Mouse (Mus musculus): Measurements from ENCODE around the gene Jmy.
"Not testable (repeated sequence)": the region's sequence is repeated elsewhere in the genome, so short reads cannot be mapped to it uniquely, and the experiment has no call there.

The Jmy gene

DNA sequence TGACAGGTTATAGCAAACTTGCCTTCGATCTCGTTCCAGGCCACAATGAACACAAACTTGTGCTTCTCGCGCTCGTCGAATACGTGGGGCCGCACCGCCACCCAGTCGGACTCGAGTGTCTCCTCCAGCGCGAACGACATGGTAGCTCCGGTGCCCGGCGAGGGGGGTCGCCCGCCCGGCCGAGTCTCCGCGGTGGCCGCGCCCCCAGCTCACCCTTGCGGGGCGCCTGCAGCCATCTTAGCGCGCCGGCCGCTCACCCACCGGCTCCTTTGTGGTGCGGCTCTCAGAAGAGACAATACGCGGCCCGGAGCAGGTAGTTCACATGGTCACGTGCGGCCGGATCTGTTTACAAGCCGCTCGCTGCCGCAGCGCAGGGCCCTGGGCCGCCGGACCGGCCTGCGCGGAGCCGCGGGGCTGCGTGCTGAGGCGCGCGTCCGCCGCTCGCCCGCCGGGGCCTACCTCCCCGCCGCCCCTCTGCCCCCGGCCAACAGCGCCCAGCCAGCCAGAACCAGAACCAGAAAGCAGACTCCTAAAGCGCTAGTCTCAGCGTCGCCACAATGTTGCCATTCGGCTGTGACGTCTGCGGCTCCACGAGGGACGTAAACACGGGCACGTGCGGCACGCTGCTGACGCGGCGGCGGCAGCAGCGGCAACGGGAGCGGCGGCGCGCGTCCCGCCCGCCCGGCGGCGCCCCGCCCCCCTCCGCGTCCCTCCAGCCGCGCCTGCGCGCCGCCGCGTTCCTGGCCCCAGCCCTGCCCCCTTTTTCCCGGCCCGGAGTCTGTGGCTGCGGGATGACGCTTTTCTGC lies at the start of gene Jmy:
TSS of gene Jmy (minus strand) at position 642 of the 806 bp plus-strand sequence.
- peak; percentile 91 for DNase-seq (ENCODE audit: low read depth, low spot score)
- Histone ChIP-seq H3K27me3 (ENCODE audit: control insufficient read depth, insufficient read depth, low read length, poor library complexity, severe bottlenecking) (no peaks in the 10 kb centered on the region), H3K36me3 (ENCODE audit: control insufficient read depth, insufficient read depth, low read length, poor library complexity, severe bottlenecking) (no peaks in the 10 kb centered on the region)

DNA sequence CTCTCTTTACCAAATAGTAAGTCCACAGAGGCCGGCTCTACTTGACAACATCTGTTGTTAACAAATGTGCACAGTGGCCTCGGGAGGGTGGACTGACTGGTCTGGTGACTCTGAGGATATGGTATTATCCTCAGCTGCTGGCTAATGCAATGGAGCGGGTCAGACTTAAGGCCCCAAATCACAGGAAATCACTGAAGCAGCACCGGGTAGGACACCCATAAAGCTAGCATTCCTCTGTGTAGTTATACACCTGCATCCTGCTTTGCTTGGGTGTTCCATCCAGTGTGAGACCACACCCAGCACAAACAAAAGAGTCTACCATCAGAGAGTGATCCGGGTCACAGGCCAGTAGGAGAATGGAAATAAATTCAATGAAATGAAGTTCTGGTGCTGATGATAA lies 48.0 kb upstream of the Jmy start:
- Histone ChIP-seq H3K27me3 (ENCODE audit: control insufficient read depth, insufficient read depth, low read length, poor library complexity, severe bottlenecking) (no peaks in the 10 kb centered on the region), H3K36me3 (ENCODE audit: control insufficient read depth, insufficient read depth, low read length, poor library complexity, severe bottlenecking) (no peaks in the 10 kb centered on the region)
- DNase-seq (ENCODE audit: low read depth, low spot score), result no peak

DNA sequence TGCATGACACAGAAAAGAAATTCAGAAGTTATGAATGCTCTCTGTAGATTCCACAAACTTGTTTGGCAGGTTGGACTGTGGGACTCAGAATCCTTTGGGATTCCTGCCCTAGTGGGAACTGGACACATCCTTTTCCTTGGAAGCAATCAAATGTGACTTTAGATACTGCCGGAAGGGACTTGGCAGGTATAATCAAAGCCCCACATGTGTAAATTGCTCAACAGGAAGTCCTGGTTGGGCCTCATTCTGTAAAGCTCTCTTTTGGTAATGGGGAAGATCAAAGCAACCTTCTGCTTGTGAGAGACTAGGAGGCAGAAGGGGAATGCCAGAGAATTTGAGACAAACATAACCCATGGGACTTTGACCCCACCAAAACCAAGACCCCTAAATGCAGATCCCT lies 46.4 kb upstream of the Jmy start:
- DNase-seq (ENCODE audit: low read depth, low spot score), result no peak
- Histone ChIP-seq H3K36me3 (ENCODE audit: control insufficient read depth, insufficient read depth, low read length, poor library complexity, severe bottlenecking) (no peaks in the 10 kb centered on the region), H3K27me3 (ENCODE audit: control insufficient read depth, insufficient read depth, low read length, poor library complexity, severe bottlenecking) (no peaks in the 10 kb centered on the region)

DNA sequence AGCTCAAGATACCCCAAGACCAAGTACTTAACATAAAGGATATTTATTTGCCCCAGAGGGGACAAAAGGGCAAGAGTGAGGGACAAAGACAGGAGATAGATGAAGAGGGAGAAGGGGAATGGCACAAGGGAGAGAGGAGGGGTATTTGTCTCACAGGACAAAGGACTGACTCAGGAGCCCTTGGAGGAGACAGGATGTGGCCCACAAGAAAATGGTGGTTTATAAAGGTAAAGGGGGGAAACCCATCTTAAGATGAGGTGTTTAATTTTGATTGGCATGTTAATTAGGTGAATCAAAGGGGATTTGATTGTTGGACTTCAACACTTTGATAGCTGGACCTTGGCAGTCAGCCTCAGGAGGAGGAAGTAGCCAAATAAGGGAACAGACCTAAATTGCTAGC lies 44.7 kb upstream of the Jmy start:
- Histone ChIP-seq H3K36me3 (ENCODE audit: control insufficient read depth, insufficient read depth, low read length, poor library complexity, severe bottlenecking) (no peaks in the 10 kb centered on the region), H3K27me3 (ENCODE audit: control insufficient read depth, insufficient read depth, low read length, poor library complexity, severe bottlenecking) (no peaks in the 10 kb centered on the region)
- DNase-seq (ENCODE audit: low read depth, low spot score), result no peak

DNA sequence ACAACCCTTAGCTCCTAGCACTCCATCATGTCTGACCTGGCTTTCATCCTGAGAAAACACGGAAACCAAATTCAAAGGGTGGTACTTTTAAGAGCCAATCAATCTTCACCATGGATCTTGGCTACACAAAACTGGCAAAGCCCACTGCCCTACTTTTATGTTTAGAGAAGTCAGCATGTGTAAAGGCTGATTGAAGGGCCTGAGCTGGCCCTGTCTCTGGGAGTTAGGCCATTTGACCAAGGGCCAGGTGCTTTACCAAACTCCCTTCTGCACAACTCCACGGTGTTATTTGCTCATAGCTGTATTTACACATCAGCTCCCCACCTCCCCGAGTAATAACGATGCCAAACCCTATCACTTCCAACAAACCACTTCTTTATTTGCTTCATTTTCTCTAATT lies 39.7 kb upstream of the Jmy start:
- no peak for DNase-seq (ENCODE audit: low read depth, low spot score)
- Histone ChIP-seq H3K36me3 (ENCODE audit: control insufficient read depth, insufficient read depth, low read length, poor library complexity, severe bottlenecking) (no peaks in the 10 kb centered on the region), H3K27me3 (ENCODE audit: control insufficient read depth, insufficient read depth, low read length, poor library complexity, severe bottlenecking) (no peaks in the 10 kb centered on the region)

DNA sequence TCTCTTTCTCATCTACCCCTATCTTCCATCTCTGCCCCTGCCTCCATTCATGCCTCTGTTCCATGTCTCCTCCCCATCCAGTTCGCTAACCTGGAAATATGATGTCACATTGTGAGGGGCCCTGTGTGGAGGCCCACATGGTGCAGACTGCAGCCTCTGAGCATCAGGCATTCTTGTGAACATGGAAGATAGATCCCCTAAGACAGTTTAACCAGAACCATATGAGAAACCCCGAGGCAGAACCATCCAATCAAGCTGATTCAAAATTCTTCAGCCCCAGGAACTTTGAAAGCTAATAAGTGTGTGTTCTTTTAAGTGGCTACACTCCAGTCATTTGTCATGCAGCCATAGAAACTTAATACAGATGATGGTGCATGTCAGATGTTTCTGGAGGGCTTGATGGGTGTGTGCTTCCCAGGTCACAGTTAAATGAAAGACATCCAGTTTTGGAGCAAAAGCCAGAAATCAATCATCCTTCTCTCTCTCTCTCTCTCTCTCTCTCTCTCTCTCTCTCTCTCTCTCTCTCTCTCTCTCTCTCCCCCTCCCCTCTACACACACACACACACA lies 19.2 kb upstream of the Jmy start:
- H3K36me3 ChIP-seq (ENCODE audit: control insufficient read depth, insufficient read depth, low read length, poor library complexity, severe bottlenecking), result no peaks in the 10 kb centered on the region
- H3K27me3 ChIP-seq (ENCODE audit: control insufficient read depth, insufficient read depth, low read length, poor library complexity, severe bottlenecking), result no peaks in the 10 kb centered on the region
- DNase-seq (ENCODE audit: low read depth, low spot score), result no peak

DNA sequence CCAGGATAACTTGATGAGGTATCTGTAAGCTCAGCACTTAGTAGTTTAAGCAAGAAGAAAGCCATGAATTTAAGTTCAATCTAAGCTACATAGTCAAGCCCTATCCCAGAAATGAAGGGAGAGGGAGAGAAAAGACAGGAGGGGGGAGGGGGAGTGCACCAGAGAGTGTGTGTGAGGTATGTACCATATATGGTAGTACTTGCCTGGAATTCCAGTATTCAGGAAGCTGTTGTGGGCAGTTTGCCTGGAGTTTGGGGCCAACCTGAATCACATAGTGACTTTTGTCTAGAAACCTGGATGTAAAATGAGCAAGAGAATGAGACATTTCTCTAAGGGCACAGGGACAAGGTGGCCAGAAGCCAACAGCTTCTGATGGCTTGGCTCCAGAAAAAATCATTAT lies 17.6 kb upstream of the Jmy start:
- Histone ChIP-seq H3K27me3 (ENCODE audit: control insufficient read depth, insufficient read depth, low read length, poor library complexity, severe bottlenecking) (no peaks in the 10 kb centered on the region), H3K36me3 (ENCODE audit: control insufficient read depth, insufficient read depth, low read length, poor library complexity, severe bottlenecking) (no peaks in the 10 kb centered on the region)
- DNase-seq (ENCODE audit: low read depth, low spot score), result no peak

DNA sequence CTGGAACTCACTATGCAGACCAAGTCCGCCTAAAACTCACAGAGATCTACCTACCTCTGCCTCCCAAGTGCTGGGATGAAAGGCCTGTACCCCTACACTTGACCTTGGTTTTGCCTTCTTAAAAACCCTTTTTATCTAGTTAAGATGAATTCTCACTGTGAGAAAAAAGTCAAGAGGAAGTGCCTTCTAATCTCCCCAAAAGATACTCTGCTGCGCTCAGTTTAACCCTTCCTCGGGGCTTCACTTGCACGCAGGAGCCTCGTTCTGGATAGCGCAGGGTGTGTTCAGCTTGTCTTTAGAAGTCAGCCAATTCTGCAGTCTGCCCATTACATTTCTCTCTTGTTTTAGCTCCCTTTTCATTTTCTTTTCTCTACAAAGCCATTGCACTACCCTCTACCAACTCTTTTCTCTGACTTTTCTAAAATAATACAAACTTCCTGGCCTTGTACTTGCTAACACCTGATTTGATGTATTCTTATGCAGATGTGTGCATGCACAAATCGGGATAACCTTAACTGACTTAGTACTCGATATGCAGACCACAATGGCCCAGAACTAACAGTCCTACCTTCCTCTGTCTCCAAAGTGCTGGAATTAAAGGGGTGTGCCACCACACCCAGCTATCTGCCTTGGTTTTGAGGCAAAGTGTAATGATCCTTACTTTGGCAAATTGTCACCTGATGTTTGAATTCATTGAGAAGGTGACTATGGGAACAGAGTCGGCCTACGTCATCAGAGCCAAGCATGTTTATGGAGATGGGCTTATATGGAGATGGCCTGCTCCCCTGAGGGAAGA lies 14.6 kb upstream of the Jmy start:
- no peak for DNase-seq (ENCODE audit: low read depth, low spot score)
- Histone ChIP-seq H3K27me3 (ENCODE audit: control insufficient read depth, insufficient read depth, low read length, poor library complexity, severe bottlenecking) (no peaks in the 10 kb centered on the region), H3K36me3 (ENCODE audit: control insufficient read depth, insufficient read depth, low read length, poor library complexity, severe bottlenecking) (no peaks in the 10 kb centered on the region)

DNA sequence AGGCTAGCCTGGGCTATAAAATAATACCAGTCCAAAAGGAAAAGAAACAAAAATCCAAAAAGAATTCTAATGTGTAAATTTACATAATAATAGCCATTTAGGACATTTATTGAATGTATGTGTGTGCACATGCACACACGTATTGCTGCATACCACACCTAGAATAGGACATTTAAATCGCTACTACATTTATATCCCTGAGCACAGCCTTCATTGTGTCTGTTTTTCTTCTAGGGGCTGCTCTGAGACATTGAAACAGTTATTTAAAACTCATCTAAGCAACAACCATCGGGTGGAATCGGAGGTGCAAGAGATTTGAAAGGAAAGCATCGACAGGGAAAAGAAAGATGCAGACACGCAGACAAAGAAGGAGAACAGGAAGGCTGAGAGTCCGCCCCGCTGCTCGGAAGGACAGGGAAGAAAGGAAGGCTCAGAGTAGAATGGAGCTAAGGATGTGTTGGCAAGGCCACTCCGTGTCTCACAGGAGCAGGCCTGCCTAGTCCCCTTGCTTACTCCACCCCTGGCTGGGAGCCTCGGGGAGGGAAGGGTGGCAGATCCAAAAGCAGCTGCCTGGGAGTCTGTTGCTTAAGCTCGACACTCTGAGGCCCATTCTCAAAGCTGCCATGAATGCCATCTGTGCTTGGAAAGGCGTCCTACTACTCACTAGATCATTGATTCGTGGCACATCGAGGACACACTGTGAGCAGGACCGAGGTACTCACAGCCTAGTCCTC lies 11.0 kb upstream of the Jmy start:
- no peaks in the 10 kb centered on the region for H3K27me3 ChIP-seq (ENCODE audit: control insufficient read depth, insufficient read depth, low read length, poor library complexity, severe bottlenecking)
- H3K36me3 ChIP-seq (ENCODE audit: control insufficient read depth, insufficient read depth, low read length, poor library complexity, severe bottlenecking), result no peaks in the 10 kb centered on the region
- no peak for DNase-seq (ENCODE audit: low read depth, low spot score)

DNA sequence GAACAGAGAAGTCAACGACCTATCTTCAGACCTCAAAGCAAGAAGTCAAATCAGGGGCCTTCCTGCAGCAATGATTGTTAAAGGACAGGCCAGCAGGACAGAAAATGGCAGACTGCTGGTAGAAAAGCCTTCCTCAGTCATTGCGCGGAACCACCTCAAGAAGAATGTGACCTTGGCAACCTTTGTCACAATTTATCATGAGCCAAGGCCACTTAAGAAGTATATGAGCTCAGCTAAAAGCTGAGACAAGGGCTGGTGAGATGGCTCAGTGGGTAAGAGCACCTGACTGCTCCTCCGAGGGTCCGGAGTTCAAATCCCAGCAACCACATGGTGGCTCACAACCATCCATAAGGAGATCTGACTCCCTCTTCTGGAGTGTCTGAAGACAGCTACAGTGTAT lies 7.3 kb upstream of the Jmy start:
- H3K27me3 ChIP-seq (ENCODE audit: control insufficient read depth, insufficient read depth, low read length, poor library complexity, severe bottlenecking); DNase-seq (ENCODE audit: low read depth, low spot score); H3K36me3 ChIP-seq (ENCODE audit: control insufficient read depth, insufficient read depth, low read length, poor library complexity, severe bottlenecking): not testable (repeated sequence)

DNA sequence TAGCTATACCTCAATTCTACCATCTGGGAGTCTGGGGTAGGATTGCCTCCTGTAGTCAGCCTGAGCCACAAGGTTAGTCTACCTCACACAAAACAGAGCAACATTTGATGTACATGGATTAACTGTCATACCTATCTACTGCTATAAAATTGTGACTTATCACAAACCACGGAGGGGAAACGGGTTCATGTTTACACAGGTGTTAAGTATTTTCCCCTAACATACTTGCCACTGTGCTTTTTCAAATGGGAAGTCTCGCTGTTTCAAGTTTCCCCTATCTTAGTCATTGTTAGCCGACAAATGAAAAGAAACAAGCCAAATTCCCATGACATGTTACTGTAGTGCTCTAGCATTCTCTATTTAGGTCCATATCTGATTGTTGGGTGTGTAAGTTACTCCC lies 2.1 kb upstream of the Jmy start:
- Histone ChIP-seq H3K36me3 (ENCODE audit: control insufficient read depth, insufficient read depth, low read length, poor library complexity, severe bottlenecking) (no peaks in the 10 kb centered on the region), H3K27me3 (ENCODE audit: control insufficient read depth, insufficient read depth, low read length, poor library complexity, severe bottlenecking) (no peaks in the 10 kb centered on the region)
- no peak for DNase-seq (ENCODE audit: low read depth, low spot score)

DNA sequence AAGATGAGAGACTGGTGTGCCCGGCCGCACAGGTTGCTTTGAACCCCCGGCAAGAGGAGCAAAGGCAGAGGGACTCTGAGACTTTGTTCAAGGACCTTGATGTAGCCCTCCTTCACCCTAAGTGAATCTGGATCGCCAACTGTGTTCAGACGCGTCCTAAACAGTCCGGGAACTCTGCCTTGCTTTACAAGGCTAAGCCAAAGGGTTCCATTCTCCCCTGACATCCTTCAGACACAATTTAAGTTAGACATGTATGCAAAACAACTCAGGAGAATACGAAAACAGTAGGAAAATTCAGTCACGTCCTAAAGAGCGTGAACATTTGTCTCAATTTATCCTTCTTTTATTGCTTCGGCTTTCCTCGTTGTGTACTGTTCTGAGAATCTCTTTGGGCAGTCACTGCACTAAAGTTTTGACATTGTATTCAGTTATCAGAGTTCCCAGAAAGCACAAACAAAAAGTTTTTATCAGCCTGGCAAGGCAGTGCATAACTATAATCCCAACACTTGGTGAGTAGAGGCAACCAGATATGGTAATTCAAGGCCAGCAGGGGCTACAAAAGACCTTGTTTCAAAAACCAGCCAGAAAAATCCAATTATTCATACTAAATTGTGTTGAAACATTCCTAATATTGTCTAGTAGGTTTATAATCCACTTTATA lies 495 bp upstream of the Jmy start:
- H3K27me3 ChIP-seq (ENCODE audit: control insufficient read depth, insufficient read depth, low read length, poor library complexity, severe bottlenecking), result no peaks in the 10 kb centered on the region
- H3K36me3 ChIP-seq (ENCODE audit: control insufficient read depth, insufficient read depth, low read length, poor library complexity, severe bottlenecking), result no peaks in the 10 kb centered on the region
- DNase-seq (ENCODE audit: low read depth, low spot score), result peak; percentile 8

DNA sequence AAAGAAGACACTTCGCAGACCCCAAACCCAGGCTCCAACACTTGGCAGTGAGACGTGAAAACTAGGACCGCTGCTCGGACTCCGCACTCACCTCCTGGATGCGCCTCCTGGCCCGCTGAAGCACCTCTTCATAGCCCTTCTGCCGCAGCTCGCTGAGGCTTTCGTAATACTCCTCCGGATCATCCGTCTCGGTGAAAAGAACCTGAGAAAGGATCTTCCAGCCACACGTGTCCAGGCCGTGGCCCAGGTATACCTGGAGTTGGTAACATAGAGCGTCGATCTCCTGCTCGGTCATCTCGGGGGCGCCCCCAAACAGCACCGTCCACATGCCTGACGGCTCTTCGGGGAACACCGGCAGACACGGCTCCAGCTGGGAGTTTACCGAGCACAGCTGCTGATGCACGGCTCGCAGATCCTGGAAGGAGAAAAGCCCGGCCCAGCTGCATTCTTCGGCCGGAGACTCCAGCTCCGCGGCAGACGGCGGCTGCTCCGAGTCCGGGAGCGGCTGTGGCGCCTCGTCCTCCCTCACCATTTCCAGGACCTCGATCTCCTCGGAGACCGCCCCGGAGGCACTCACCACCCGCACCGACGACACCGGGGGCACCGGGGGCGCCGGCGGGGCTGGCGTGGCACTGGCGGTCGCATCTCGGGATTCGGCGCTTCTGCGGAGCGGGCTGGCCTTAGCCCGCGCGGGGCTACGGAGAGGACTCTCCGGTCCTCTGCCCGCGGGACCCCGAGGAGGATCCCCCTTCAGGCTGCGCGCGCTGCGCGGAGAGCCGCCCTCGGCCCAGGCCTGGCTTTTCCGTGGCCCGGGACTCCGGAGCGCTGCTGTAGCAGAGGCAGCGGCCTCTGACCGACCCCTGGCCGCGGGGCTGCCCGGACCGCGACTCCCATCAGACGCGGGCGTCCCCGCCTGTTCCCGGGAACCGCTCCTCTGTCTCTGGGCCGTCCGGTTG lies 1.1 kb downstream of the Jmy start:
- Histone ChIP-seq H3K27me3 (ENCODE audit: control insufficient read depth, insufficient read depth, low read length, poor library complexity, severe bottlenecking) (no peaks in the 10 kb centered on the region), H3K36me3 (ENCODE audit: control insufficient read depth, insufficient read depth, low read length, poor library complexity, severe bottlenecking) (no peaks in the 10 kb centered on the region)
- peak; percentile 53 for DNase-seq (ENCODE audit: low read depth, low spot score)
